Mouse (Mus musculus) neural tube, embryonic 14.5 days (tissue): Measurements from ENCODE around the gene BC017158. TPM values are rescaled to one million over a fixed set of nuclear protein-coding genes. Genes with fewer than 3 reads are reported as not detected.

ENCODE experiments used
- ATAC-seq: fragments of 200-750 bp; cut with Nextera tagmentation; 2 replicates; pipeline ENCODE4 v1.8.0; 2017; ENCODE audit warnings: low read depth, mild to moderate bottlenecking, moderate TSS enrichment, moderate library complexity
- H3K27ac ChIP-seq: fragments of 300-500 bp; sonication (generic); 2 replicates; pipeline ENCODE4 v1.5.1; 2014; ENCODE audit warnings: low read depth, mild to moderate bottlenecking, control low read depth, low read length, moderate library complexity, mixed read lengths
- H3K27me3 ChIP-seq: fragments of 300-500 bp; sonication (generic); 2 replicates; pipeline ENCODE4 v1.6.1; 2014; ENCODE audit warnings: low read length; ENCODE audit not compliant: control insufficient read depth, insufficient read depth
- H3K36me3 ChIP-seq: fragments of 300-500 bp; sonication (generic); 2 replicates; pipeline ENCODE4 v1.6.1; 2014; ENCODE audit warnings: low read length, mixed read lengths; ENCODE audit not compliant: control insufficient read depth, insufficient read depth
- H3K4me1 ChIP-seq: fragments of 300-500 bp; sonication (generic); 2 replicates; pipeline ENCODE4 v1.6.1; 2014; ENCODE audit warnings: low read length; ENCODE audit not compliant: control insufficient read depth, insufficient read depth
- H3K4me2 ChIP-seq: fragments of 300-500 bp; sonication (generic); 2 replicates; pipeline ENCODE4 v1.6.1; 2014; ENCODE audit warnings: mild to moderate bottlenecking, low read depth, low read length, control low read depth
- H3K4me3 ChIP-seq: fragments of 300-500 bp; sonication (generic); 2 replicates; pipeline ENCODE4 v1.5.1; 2014; ENCODE audit warnings: low read depth, low read length, control low read depth, mixed read lengths
- H3K9ac ChIP-seq: fragments of 300-500 bp; sonication (generic); replicated peaks from 2 replicates; pipeline ENCODE4 v1.6.1; 2014; ENCODE audit warnings: low read depth, mild to moderate bottlenecking, control low read depth, low read length, mixed read lengths
- H3K9me3 ChIP-seq: fragments of 300-500 bp; sonication (generic); 2 replicates; pipeline ENCODE4 v1.6.1; 2016; ENCODE audit warnings: low read length; ENCODE audit not compliant: control insufficient read depth
- WGBS: fragments of 180-500 bp; shearing (Covaris S2); extraction: QIAGEN DNeasy Blood & Tissue Kit; methylation state at CpG from one replicate; pipeline ENCODE4 v1.1.7; 2014; 5-methylcytosine and 5-hydroxymethylcytosine counted together
- polyA plus RNA-seq: library from polyadenylated mRNA; unstranded; fragments of >200 nt; fragmentation: Nextera tagmentation; extraction: Ambion mirVana; gene quantifications from 2 replicates; pipeline ENCODE4 v1.2.1, GENCODE M21; 2014

Gene BC017158
- polyA plus RNA-seq, 1 experiment from 2014 or later = 27.9 TPM

DNA sequence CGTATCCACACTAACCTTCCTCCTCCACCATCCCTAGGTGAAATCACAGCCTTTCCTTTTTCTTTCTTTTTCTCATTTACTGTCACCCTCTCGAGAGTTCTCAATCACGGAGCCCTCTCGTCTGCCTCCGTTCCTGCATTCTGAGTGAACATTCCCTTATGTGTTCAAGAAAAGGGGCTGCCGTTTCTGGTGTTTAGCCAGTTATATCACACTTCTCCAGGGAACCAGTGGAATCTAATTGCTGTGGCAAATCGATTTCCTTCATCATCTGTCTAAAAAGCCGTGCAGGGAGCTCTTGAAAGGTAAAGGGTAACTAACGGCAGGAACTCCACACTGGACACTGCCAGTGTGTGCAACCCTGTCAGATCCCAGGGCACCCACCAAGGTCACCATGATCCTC, 33.0 kb upstream of the BC017158 start:
- H3K9ac ChIP-seq = no peak overlapping the region; the same call in 1 of the 2 replicates

DNA sequence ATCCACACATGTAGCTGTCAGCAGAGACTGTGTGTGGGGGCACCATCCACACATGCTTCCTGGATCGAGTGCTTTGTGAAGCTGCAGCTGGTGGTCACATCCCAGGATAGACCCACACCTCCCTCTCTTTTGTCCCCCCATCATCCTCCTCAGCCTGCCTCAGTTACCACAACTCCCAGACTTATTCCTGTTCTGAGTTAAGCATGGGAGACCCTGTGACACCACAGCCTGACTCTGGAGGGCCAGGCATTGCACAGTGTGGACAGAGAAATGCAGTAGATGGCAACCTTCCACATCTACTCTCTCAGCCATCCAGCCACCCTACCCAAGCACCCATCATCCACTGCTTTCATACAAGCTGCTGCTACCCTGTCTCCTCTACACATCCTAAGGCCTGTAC, 27.0 kb upstream of the BC017158 start:
- H3K4me1 ChIP-seq = no peaks in the 10 kb centered on the region
- no peak overlapping the region for H3K9ac ChIP-seq
- no peak overlapping the region for H3K27ac ChIP-seq
- no peaks in the 10 kb centered on the region for H3K36me3 ChIP-seq
- no peak overlapping the region for H3K4me3 ChIP-seq
- no peak overlapping the region for H3K4me2 ChIP-seq
- no peaks in the 10 kb centered on the region for H3K9me3 ChIP-seq
- ATAC-seq = no peak
- H3K27me3 ChIP-seq = no peaks in the 10 kb centered on the region
- 100% methylated on average over 1 of the region's 1 CpGs for WGBS

More for the DNA sequence above, 33.0 kb upstream of the BC017158 start:
- Histone ChIP-seq H3K4me3 (no peak overlapping the region), H3K36me3 (no peaks in the 10 kb centered on the region), H3K27me3 (no peaks in the 10 kb centered on the region), H3K4me1 (no peaks in the 10 kb centered on the region), H3K9me3 (no peaks in the 10 kb centered on the region), H3K27ac (peak overlapping the region; percentile 18; the same call in 1 of the 2 replicates), H3K4me2 (peak overlapping the region; percentile 38)
- ATAC-seq = no peak
- 36% methylated on average over 9 of the region's 9 CpGs for WGBS

DNA sequence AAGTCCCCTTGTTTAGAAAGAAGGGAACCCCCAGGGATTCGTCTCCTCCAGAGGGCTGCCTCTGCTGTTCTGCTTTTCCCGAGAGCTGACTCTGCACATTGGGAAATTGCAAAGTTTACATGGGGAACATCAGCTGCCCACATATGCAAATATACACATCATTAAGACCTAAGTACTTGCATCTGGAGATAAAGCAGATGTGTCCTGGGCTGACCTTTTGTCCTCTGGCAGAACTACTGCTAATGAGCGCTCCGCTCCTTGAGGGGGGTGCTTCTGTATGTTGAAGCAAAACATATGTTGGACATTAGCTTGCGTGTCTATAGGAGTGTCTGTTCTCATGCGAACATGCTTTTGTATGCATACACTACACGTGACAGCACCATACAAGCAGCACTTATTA, 23.3 kb upstream of the BC017158 start:
- no peak overlapping the region for H3K4me3 ChIP-seq
- H3K36me3 ChIP-seq = no peaks in the 10 kb centered on the region
- no peak for ATAC-seq
- no peaks in the 10 kb centered on the region for H3K4me1 ChIP-seq
- no peak overlapping the region for H3K4me2 ChIP-seq
- H3K9ac ChIP-seq = no peak overlapping the region
- 78% methylated on average over 7 of the region's 7 CpGs for WGBS
- H3K9me3 ChIP-seq = no peaks in the 10 kb centered on the region
- H3K27ac ChIP-seq = no peak overlapping the region
- no peaks in the 10 kb centered on the region for H3K27me3 ChIP-seq

DNA sequence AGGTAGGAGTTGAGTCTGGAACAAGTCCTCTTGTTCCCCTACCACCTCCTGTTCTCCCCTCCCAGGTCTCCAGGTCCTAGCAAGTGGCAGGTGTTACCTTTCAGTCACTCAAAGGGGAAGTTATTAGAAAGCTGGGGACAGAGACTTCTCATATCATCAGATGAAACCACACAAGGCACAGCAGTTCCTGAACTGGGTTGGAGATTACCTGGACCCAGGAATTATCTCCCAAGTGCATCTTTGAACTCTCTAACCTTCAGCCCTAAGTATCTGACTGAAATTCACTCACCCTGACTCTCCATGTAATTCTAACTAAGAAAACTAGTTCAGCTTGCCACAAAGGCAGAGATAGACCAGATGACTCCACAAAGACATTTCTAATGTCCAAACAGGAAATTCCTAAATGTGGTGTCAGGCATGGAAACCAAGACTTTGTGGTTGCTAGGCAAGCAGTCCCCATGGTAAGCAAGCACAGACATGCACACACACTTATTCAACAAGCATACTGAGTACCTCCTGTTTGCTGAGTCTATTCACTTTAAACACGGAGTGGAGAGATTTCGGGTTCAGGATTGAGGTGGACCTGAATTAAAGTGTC, 22.3 kb upstream of the BC017158 start:
- WGBS = 63% methylated on average over 2 of the region's 2 CpGs

DNA sequence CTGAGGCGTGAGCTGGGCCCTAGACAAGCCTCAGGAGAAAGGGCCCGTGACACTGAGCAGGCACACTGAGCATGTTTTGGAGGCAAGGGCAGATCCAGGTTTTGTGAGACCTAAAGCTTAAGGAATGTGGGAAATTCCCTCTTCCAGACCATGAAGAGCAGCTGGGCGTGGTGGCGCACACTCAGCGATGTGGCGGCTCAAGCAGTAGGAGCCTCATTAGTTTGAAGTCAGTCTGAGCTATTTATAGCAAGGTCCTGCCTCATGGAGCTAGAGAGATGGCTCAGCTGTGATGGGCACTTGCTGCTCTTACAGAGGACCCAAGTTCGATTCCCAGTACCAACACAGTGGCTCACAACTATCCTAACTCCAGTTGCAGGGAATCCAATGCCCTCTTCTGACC, 21.2 kb upstream of the BC017158 start:
- ATAC-seq = no peak
- WGBS = 88% methylated on average over 7 of the region's 7 CpGs

More for the DNA sequence above, 22.3 kb upstream of the BC017158 start:
- no peaks in the 10 kb centered on the region for H3K9me3 ChIP-seq
- ATAC-seq = no peak
- no peak overlapping the region for H3K4me3 ChIP-seq
- no peaks in the 10 kb centered on the region for H3K27me3 ChIP-seq
- H3K36me3 ChIP-seq = no peaks in the 10 kb centered on the region
- no peak overlapping the region for H3K4me2 ChIP-seq
- no peak overlapping the region for H3K9ac ChIP-seq
- H3K4me1 ChIP-seq = no peaks in the 10 kb centered on the region
- no peak overlapping the region for H3K27ac ChIP-seq

DNA sequence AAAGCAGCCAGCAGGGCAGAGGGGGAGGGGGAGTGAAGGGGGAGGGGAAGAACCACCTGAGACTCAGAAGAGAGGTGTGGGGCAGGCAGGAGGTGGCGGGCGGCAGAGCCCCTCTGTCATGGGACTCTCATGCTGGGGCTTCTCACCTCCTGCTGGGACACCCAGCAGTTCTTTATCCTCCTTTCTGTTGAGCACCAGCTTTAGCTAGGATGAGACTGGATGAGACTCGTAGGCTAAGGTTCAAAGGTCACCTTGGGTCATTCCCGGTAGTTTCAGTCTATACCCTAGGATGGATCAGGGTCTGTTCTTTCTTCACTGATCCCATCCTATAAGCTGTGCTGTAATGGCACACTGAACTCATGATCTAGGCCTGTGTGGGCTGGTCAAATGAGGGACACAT, 19.0 kb upstream of the BC017158 start:
- 58% methylated on average over 4 of the region's 4 CpGs for WGBS
- H3K36me3 ChIP-seq = no peaks in the 10 kb centered on the region
- H3K4me3 ChIP-seq = no peak overlapping the region
- H3K27ac ChIP-seq = no peak overlapping the region
- no peak overlapping the region for H3K9ac ChIP-seq
- no peaks in the 10 kb centered on the region for H3K4me1 ChIP-seq
- H3K4me2 ChIP-seq = no peak overlapping the region
- H3K27me3 ChIP-seq = no peaks in the 10 kb centered on the region
- no peak for ATAC-seq
- H3K9me3 ChIP-seq = no peaks in the 10 kb centered on the region

More for the DNA sequence above, 21.2 kb upstream of the BC017158 start:
- Histone ChIP-seq H3K4me1 (no peaks in the 10 kb centered on the region), H3K9ac (no peak overlapping the region), H3K27me3 (no peaks in the 10 kb centered on the region), H3K36me3 (no peaks in the 10 kb centered on the region), H3K9me3 (no peaks in the 10 kb centered on the region), H3K4me3 (no peak overlapping the region), H3K27ac (no peak overlapping the region), H3K4me2 (no peak overlapping the region)

DNA sequence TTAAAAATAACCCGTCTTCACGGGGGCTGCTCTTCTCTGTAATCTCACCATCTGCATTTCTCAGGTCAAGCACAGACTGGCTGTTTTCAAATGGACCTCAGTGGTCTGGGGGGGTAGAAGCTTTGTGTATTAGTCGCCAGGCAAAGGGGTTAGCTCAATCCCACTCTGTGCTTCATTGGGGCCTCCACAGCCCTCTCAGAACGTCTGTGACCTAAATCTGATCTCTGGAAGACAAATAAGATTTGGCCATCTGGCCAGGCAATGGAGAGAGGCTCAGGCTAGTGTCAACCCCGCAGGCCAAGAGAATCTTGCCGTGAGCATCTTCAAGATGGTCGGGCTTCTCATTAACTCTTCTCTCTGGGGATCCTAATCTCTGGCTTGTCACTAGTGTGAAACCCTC, 16.5 kb upstream of the BC017158 start:
- Histone ChIP-seq H3K9ac (no peak overlapping the region), H3K4me1 (no peaks in the 10 kb centered on the region), H3K4me2 (no peak overlapping the region), H3K36me3 (no peaks in the 10 kb centered on the region), H3K27me3 (no peaks in the 10 kb centered on the region), H3K4me3 (no peak overlapping the region), H3K27ac (no peak overlapping the region), H3K9me3 (no peaks in the 10 kb centered on the region)
- WGBS = 85% methylated on average over 7 of the region's 7 CpGs
- ATAC-seq = no peak

DNA sequence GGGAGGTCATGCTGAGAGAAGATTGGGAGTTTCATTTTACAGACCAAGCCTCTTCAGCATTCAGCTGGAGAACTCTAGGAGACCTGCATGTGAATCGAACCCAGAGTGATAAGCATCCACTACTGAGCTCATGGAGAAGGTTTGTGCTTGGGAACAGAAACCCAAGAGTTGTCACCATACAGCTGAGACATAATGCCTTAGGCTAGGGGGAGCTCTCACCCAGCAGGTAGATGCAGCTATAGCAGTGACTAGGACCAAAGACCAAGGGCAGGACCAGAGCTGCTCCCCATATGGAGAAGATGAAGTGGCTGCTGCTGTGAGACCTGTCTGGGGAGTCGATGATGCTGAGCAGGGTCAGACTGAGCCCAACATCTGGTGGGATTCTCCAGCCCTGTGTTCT, 15.6 kb upstream of the BC017158 start:
- Histone ChIP-seq H3K27me3 (no peaks in the 10 kb centered on the region), H3K27ac (no peak overlapping the region), H3K4me1 (no peaks in the 10 kb centered on the region), H3K4me3 (no peak overlapping the region), H3K9me3 (no peaks in the 10 kb centered on the region), H3K9ac (no peak overlapping the region), H3K36me3 (no peaks in the 10 kb centered on the region), H3K4me2 (no peak overlapping the region)
- WGBS = 81% methylated on average over 2 of the region's 2 CpGs
- no peak for ATAC-seq

DNA sequence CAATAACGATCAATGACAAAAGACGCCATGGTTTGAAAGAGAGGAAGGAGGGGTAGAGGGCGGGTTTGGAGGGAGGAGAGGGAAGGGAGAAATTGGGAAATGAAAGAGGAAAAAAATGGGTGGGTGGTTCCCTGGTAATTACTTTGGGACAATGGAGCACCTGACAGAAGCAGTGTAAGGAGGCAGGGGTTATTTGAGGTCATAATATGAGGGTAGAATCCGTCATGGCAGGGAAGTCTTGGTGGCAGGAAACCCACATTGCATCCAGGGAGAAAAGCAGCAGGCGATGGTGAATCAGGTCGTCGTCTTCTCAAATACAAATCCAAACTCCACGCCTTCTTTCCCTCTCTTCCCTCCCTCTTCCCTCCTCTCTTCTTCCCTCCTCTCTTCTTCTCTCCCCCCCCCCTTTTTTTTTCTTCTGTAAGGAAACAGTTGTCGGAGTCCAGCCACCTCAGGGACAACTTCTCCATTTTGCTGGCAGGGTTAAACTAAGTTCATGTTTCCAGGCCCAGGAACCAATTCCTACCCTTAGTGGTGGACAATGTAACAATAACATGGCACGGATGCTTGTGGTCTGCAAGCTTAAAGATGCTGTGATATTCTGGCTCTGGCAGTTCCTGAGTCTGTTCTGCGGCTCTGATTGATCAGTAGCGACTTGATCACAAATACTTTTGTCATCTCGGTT, 14.5 kb upstream of the BC017158 start:
- Histone ChIP-seq H3K27me3 (no peaks in the 10 kb centered on the region), H3K9me3 (no peaks in the 10 kb centered on the region), H3K9ac (no peak overlapping the region), H3K36me3 (no peaks in the 10 kb centered on the region), H3K27ac (no peak overlapping the region), H3K4me1 (no peaks in the 10 kb centered on the region), H3K4me2 (no peak overlapping the region), H3K4me3 (no peak overlapping the region)
- WGBS = 59% methylated on average over 13 of the region's 13 CpGs
- ATAC-seq = no peak
